Mouse (Mus musculus) heart, adult 9 months (tissue): Measurements from ENCODE around the gene Gm2030.
"Not testable (repeated sequence)": the region's sequence is repeated elsewhere in the genome, so short reads cannot be mapped to it uniquely, and the experiment has no call there.

ENCODE experiments used
- DNase-seq, 2 experiments: peaks; one replicate each; pipeline ENCODE4 v3.0.0; 2022; ENCODE audit warnings: low spot score in 2 of 2

Gene Gm2030

GRCm38 (mm10) chrX:26309944-26310343, at the start of gene Gm2030:
Gene Gm2030 (minus strand): TSS chrX:26310044.
- DNase-seq = not testable (repeated sequence)
